Mouse (Mus musculus) v-Abl transformed pro-B cells (cell line): ENCODE results near the gene Wipi1.

Experiments used
- in situ Hi-C, 2 experiments: fragments of 400-800 bp; cut with MboI; formaldehyde crosslinking; loops; one replicate each; pipeline ENCODE4 v1.15.1; 2025; ENCODE audit not compliant: unreplicated experiment in 2 of 2

The Wipi1 gene

DNA sequence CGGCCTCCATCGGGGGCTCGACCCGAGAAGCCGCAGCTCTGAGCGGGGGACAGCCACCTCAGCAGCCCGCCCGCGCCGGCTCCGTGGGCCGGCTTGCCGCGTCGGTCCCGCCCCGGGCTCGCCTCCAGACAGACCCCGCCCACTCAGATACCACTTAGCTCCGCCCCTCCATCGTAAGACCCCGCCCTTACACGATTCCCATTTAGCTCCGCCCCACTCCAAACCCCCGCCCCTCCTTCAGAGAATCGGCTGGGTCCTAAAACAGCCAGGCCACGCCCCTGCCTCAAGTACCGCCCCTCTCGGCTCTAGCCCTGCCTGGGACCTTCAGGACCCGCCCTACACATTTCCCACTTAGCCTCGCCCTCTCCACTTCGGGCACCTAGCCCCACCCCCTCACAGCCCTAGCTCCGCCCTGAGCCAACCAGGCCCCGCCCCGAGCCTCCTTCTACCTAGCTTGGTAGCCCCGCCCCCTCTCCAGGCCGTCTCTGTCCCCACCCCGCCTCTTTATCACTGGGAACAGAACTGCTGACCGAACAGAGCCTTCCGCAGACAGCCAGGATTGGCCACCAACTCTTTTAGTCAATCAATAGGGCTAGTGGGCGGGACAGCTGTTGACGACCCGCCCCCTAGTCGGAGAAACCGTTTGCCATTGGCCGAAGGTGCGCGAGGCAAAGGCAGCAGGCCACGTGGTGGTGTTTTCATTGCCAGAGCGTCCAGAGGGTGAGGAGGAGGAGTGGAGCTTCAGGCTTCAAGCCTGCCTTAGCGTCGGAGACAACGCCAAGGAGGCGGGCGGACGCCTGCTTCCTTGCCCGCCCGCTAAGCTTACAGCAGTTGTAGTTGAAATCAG, at the start of gene Wipi1:
Gene Wipi1 (minus strand): TSS at position 665 of the 847 bp plus-strand sequence.
- in situ Hi-C loops: loop anchor here (10.0 to 25.0 kb wide), 2 partner anchors 253 to 1749 kb away; no protein-coding TSS in a partner anchor

- in situ Hi-C loops: loop anchor here in 1 of 2 experiments (25.0 kb wide), 1 partner anchor 1327 kb away; no protein-coding TSS in a partner anchor
These were observed 48.8 kb upstream of the Wipi1 start for GRCm38 (mm10) chr11:109660526-109660925.

GRCm38 (mm10) chr11:109656232-109656631, 44.5 kb upstream of the Wipi1 start:
- in situ Hi-C loops: loop anchor here in 1 of 2 experiments (25.0 kb wide), 1 partner anchor 1331 kb away; no protein-coding TSS in a partner anchor

GRCm38 (mm10) chr11:109654581-109654980, 42.8 kb upstream of the Wipi1 start:
- in situ Hi-C loops: loop anchor here in 1 of 2 experiments (25.0 kb wide), 1 partner anchor 1333 kb away; no protein-coding TSS in a partner anchor

DNA sequence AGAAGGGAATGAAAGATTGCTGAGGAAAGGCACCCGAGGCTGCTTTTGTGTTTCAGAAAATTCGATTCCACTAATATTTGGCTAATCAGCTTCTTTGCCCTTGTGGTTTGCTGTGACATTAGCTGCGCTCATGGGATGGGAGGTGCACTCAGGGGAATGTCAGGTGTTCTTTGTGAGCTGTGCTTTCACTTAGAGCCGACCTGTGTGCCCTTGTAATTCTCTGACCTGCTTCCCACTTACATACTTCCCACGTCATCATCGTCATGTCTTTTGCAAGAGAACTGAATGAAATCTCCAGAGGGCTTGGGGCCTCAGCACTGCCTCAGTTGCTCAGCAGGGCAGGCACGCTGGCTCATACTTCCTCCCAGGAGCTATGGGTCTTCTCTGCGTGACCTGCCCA, 41.4 kb upstream of the Wipi1 start:
- in situ Hi-C loops: loop anchor here in 1 of 2 experiments (25.0 kb wide), 1 partner anchor 1334 kb away; no protein-coding TSS in a partner anchor

- in situ Hi-C loops: loop anchor here in 1 of 2 experiments (25.0 kb wide), 1 partner anchor 1335 kb away; no protein-coding TSS in a partner anchor
These were observed 40.7 kb upstream of the Wipi1 start for GRCm38 (mm10) chr11:109652505-109652904.

DNA sequence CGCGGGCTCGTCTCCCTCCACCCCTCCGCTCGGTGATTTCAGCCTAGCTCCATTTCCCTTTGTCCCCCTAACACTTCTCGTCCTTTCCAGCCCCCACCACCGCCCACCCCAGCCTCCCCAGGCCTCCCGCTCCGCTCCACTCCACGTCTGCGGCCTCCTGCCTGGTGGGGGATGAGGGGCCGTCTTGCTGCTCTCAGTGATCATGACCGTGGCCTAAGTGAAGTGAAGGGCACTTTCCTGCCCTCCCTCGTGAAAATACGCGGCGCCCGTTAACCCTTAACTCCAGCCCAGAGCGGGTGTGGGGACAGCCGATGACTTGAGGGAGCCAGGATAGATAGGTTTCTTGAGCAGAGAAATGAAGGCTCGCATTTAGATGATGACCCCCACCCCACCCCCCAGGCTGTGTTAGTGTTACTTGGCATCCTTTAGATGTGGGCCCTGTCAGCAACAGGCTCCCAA, 39.8 kb upstream of the Wipi1 start:
- in situ Hi-C loops: loop anchor here in 1 of 2 experiments (25.0 kb wide), 1 partner anchor 1336 kb away; no protein-coding TSS in a partner anchor

DNA sequence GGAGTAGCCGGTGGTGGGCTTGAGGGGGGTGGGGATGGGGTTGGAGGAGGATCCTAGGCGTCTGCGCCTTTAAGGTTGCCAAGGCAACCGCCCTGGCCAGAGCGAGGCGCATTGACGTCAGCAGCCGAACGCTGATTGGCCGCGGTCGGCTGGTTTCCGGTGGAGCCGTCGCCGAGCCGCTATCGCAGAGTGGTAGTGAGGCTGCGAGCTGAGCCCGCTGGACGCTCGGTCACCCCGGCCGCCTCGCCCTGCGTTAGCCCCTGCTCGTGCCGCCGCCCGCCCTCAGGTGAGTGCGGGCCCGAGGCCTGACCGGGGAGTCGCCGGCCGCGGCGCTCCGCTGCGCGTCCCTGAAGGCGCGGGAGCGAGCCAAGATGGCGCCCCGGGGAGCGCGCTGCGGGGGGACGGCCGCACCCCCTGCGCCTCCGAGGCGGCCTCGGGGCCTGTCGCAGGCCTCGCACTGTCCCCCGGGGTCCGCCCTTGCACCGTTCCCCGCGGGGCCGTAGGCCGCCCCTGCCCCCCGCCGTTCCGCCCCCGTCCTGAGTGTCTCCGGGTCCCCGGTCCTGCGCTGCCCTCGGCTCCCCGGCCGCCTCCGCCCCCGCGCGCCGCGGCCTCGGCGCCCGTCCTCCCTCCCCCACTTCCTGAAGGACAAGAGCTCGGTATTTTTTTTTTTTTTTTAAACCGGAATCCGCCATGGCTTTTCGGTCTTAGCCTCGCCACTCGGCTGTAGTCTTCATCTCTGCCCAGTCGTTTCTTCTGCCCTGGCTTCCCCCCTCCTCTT, 39.2 kb upstream of the Wipi1 start:
- in situ Hi-C loops: loop anchor here in 1 of 2 experiments (25.0 kb wide), 1 partner anchor 1336 kb away; no protein-coding TSS in a partner anchor

- in situ Hi-C loops: loop anchor here in 1 of 2 experiments (25.0 kb wide), 1 partner anchor 1337 kb away; no protein-coding TSS in a partner anchor
These were observed 38.4 kb upstream of the Wipi1 start for GRCm38 (mm10) chr11:109649975-109650701.

GRCm38 (mm10) chr11:109649206-109649605, 37.4 kb upstream of the Wipi1 start, which contains the start of gene Prkar1a:
Gene Prkar1a (plus strand): TSS chr11:109649405.
- in situ Hi-C loops: no loop called here

- in situ Hi-C loops: no loop called here
These were observed 36.7 kb upstream of the Wipi1 start for GRCm38 (mm10) chr11:109648510-109648909.

GRCm38 (mm10) chr11:109641498-109642222, 29.9 kb upstream of the Wipi1 start:
- in situ Hi-C loops: no loop called here

DNA sequence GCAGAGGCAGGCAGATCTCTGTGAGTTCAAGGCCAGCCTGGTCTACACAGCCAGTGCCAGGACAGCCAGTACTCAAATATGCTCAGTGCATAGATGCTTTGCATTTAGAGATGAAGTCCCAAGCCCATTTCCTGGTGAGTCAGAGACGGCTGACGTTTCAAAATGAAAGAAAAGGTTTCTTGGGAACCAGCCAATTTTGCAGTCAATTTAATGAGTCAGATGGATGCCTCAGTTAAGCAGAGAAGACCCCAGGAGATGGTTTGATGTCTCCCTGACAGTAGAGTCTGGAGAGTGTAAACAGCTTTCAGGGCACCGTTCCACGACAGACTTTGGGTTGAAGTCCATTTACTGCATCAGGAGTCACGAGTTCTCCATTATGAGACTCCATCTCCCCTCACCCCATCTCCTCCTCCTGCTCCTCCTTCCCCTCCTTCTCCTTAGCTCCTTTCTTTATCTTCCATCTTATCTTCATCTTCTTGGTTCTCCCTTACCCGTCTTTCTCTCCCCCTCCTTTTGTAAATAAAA, 24.2 kb upstream of the Wipi1 start:
- in situ Hi-C loops: no loop called here

GRCm38 (mm10) chr11:109634928-109635327, 23.2 kb upstream of the Wipi1 start:
- in situ Hi-C loops: no loop called here

DNA sequence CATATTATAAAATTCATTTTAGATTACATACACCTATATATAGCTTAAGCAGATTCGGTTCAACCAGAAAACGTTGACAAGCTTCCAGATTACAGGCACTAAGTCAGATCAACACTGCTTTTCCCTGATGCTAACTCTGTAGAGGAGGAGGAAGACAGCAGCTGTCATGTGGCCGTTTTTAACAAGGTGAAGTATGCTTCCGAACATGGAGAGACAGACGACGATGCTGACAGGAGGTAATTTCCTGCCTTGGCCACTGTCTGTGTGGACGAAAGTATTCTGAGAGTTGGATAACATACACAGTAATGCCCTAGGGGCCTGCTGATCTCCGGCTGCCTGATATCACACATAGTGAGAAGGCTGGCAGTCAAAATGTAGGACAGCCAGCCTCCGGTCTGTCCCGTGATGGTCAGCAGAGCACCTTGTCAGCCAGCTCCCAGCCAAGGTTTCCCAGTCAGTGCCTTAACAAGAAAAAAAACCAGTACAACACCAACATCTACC, 17.3 kb upstream of the Wipi1 start:
- in situ Hi-C loops: no loop called here

DNA sequence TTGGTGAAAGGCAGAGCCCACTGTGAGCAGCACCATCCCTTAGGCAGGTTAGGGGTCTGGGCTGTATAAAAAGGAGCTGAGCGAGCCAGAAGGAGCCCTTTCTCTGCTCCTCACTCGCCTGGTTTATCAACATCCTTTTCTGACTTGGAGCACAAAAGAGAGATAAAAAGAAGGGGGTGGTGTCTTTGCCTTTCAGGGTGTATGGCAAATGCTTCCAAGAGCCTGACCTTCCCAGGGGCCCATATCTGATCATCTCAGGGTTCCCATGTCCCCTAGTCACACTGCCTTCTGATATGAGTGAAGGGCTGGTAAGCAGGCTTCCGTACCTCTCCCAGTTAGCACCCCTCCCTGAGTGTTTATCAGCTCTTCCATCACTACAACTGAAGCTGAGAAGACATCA, 16.3 kb upstream of the Wipi1 start:
- in situ Hi-C loops: no loop called here

DNA sequence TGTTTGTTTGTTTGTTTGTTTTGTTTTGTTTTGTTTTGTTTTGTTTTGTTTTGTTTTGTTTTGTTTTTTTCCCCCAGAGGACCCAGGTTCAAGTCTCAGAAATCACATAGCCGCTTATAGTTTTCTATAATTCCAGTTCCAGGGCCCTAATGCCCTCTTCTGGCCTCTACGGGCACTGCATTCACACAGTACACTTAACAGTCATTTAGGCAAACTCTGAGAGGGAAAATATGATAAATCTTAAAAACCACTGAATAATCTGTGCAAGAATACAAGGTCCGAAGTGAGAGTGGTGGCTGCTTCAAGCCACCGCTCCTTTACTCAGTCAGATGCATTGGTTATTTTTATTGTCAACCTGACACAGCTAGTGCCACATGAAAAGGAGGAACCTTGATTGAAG, 15.9 kb upstream of the Wipi1 start:
- in situ Hi-C loops: no loop called here

DNA sequence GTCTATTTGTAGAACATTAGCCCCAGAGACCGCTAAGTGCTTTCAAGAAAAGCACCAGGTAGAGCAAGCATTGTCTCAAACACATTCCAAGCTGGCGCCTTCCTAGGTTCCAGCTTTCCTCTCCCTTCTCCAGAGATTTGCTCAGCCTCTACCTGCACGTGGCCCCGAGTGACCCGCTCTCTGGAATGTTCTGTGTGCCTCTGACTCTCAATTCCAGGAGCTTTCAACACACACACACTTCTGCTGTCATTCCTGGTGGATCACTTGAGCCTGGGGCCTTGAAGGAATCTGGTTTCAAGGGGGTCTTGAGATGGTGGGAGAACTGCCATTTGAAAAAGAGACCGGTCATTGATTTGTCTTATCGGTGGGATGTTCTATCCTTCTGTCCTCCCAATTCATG, 11.5 kb upstream of the Wipi1 start:
- in situ Hi-C loops: loop anchor here (5.0 to 25.0 kb wide), 4 partner anchors 376 to 1761 kb away; no protein-coding TSS in a partner anchor
